In the genomic region with DNA sequence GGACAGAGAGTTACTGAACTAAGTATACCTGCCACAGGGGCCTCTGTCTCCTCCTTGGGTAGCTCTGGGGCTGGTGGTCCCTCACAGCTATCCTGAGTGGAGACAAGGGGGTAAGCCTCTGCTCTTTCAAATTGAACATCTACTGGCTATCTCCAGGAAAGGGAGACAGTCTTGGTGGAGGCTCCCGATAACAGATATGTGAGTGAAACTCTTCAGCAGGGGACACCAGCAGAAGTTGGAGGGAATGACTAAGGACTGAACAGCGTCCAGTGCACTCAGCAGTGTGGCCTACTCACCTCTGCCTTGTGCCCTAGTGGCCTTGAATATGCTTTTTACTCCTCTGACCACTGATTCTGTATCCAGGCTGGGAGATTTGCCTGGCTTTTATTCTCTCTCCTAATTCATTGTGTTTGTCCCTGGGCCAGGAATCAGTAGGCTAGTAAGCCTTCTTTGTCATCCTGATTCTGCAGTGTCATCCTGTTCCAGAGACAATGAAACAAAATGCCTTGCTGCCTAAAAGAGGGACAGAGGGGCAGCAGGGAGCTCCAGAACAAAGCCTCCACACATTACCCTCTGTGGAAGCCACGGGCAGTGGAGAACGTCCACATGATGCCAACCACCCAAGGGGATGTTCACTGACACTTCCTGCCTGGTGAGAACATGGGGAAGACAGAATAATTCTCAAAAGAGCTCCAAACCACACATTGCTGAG, we compare ENCODE assay signal across 20 mouse cellular contexts. TPM values are rescaled to one million over a fixed set of nuclear protein-coding genes. Genes with fewer than 3 reads are reported as not detected.
DNase-seq lines count a peak whose midpoint lies in the region; ATAC-seq lines count a peak whose summit lies in the region.
"Had no signal": no experiment of that assay in that cellular context is flagged by ENCODE, and none has a peak within 500 bp of the region (broad histone marks: within the 10 kb centered on the region; RNA-seq: fewer than 3 reads in every experiment).

No protein-coding gene starts in this region.

- H3K27ac ChIP-seq in kidney, embryonic 16.5 days (ENCODE audit: low read length), result peak overlapping the region; percentile 40; the same call in 1 of the 2 replicates
- H3K27ac ChIP-seq: limb, embryonic 15.5 days; neural tube, embryonic 12.5 days had no signal

- no peak overlapping the region for H3K4me3 ChIP-seq in kidney, embryonic 16.5 days (ENCODE audit: low read length)
- H3K4me3 ChIP-seq: limb, embryonic 15.5 days; neural tube, embryonic 12.5 days had no signal

- H3K9me3 ChIP-seq in kidney, embryonic 16.5 days (ENCODE audit: low read length), result no peaks in the 10 kb centered on the region
- H3K9me3 ChIP-seq: limb, embryonic 15.5 days; neural tube, embryonic 12.5 days had no signal

- no peak overlapping the region for H3K9ac ChIP-seq in kidney, embryonic 16.5 days (replicated peaks; ENCODE audit: low read length)
- H3K9ac ChIP-seq: limb, embryonic 15.5 days; neural tube, embryonic 12.5 days had no signal

- H3K4me2 ChIP-seq in kidney, embryonic 16.5 days (replicated peaks; ENCODE audit: low read depth, low read length), result no peak overlapping the region
- H3K4me2 ChIP-seq: limb, embryonic 15.5 days; midbrain, embryonic 11.5 days; neural tube, embryonic 12.5 days had no signal

- H3K36me3 ChIP-seq in kidney, embryonic 16.5 days (ENCODE audit: insufficient read depth, low read length), result no peaks in the 10 kb centered on the region
- H3K36me3 ChIP-seq: limb, embryonic 15.5 days; neural tube, embryonic 12.5 days had no signal

- DNase-seq in cerebellum, adult 9-10 months, result peak; percentile 16
- no peak for DNase-seq in cerebellum, adult 11 months
- no peak for DNase-seq in kidney, postnatal 25 days
- peak; percentile 8 for DNase-seq in right cerebral cortex, adult 18-20 months
- DNase-seq in right cerebral cortex, postnatal 36 days (ENCODE audit: low spot score in 2 of 2), result no peak
- DNase-seq in left cerebral cortex, postnatal 14 days (ENCODE audit: low spot score in 2 of 2), result no peak
- DNase-seq in thymus, postnatal 10 days (ENCODE audit: low spot score in 2 of 2), result no peak
- DNase-seq: adrenal gland, postnatal 14 days; cerebellum, adult 8-10 months; gastrocnemius, postnatal 14 days; heart, postnatal 10 days; kidney, adult 2 months; lung, postnatal 14 days; right cerebral cortex, postnatal 25 days; thymus, postnatal 4 days had no signal

- H3K4me1 ChIP-seq in kidney, embryonic 16.5 days (ENCODE audit: insufficient read depth, low read length), result no peaks in the 10 kb centered on the region
- H3K4me1 ChIP-seq: limb, embryonic 15.5 days; neural tube, embryonic 12.5 days had no signal

- ATAC-seq in kidney, embryonic 16.5 days (ENCODE audit: low FRiP score, low TSS enrichment), result no peak
- ATAC-seq: hindbrain, embryonic 16.5 days had no signal

- intact Hi-C loops in left cerebral cortex, postnatal 14 days (cut with DNase I), result no loop called here

- no peaks in the 10 kb centered on the region for H3K27me3 ChIP-seq in kidney, embryonic 16.5 days (ENCODE audit: insufficient read depth, low read length)
- H3K27me3 ChIP-seq: limb, embryonic 15.5 days; neural tube, embryonic 12.5 days had no signal

- 82% methylated on average over 4 of the region's 4 CpGs for WGBS in kidney, embryonic 16.5 days

RNA-seq across cellular contexts. Expression of a gene that starts 31.7 kb away (rescaled TPM):
- 1.1 and 1.8 TPM in 2 replicates for polyA plus RNA-seq in kidney, embryonic 16.5 days (2015; fragmentation: Nextera tagmentation; extraction: Ambion mirVana)
- 10 to 100 TPM; 21.4 to 26.3 TPM for total RNA-seq in left cerebral cortex, postnatal 14 days (2021)

Comparison
In these comparisons a context has a peak if more than half of its experiments do, and no peak if none do; other contexts are left out.
1. DNase-seq: peak in cerebellum, adult 9-10 months (single experiment) and right cerebral cortex, adult 18-20 months (single experiment); none in cerebellum, adult 11 months (single experiment), kidney, postnatal 25 days (0 of 2), right cerebral cortex, postnatal 36 days (0 of 2), left cerebral cortex, postnatal 14 days (0 of 2) and thymus, postnatal 10 days (0 of 2).